Mouse (Mus musculus) MEL (cell line): ENCODE results near the gene Elob. TPM values are rescaled to one million over a fixed set of nuclear protein-coding genes. Genes with fewer than 3 reads are reported as not detected.
A peak's percentile ranks its signal among the peaks of the same experiment; 100 is the strongest.

ENCODE experiments used
- DNase-seq: peaks from one replicate; pipeline ENCODE4 v3.0.0; 2011; ENCODE audit warnings: low read depth, low spot score
- H3K27ac ChIP-seq: 2 replicates; pipeline ENCODE4 v1.5.1; 2012; ENCODE audit warnings: low read depth, mild to moderate bottlenecking, control low read depth, low read length, moderate library complexity; ENCODE audit not compliant: control insufficient read depth
- H3K27me3 ChIP-seq, 2 experiments: fragments of 150-350 bp in 1 of 2; sonication (generic) in 1 of 2; 2 replicates each; pipeline ENCODE4 v1.6.1; 2012; ENCODE audit warnings: low read length in 2 of 2, mild to moderate bottlenecking in 2 of 2, improper control_type of control experiment in 1 of 2, moderate library complexity in 1 of 2; ENCODE audit not compliant: insufficient read depth in 2 of 2, control insufficient read depth in 1 of 2
- H3K36me3 ChIP-seq, 2 experiments: 2 replicates each; pipeline ENCODE4 v1.6.1; 2012 to 2014; ENCODE audit warnings: low read length in 2 of 2, improper control_type of control experiment in 1 of 2, inconsistent platforms in 1 of 2, mild to moderate bottlenecking in 1 of 2; ENCODE audit not compliant: insufficient read depth in 2 of 2, control insufficient read depth in 1 of 2
- H3K4me1 ChIP-seq, 2 experiments: fragments of 150-350 bp in 1 of 2; sonication (generic) in 1 of 2; 2 replicates each; pipeline ENCODE4 v1.6.1; 2012; ENCODE audit warnings: low read length in 2 of 2, improper control_type of control experiment in 1 of 2, mild to moderate bottlenecking in 1 of 2; ENCODE audit not compliant: insufficient read depth in 2 of 2, control insufficient read depth in 1 of 2
- H3K4me3 ChIP-seq, 2 experiments: fragments of 150-350 bp in 1 of 2; sonication (generic) in 1 of 2; 2 replicates each; pipeline ENCODE4 v1.5.1; 2012; ENCODE audit warnings: low read depth in 2 of 2, low read length in 2 of 2, mild to moderate bottlenecking in 2 of 2, moderate library complexity in 2 of 2, control low read depth in 1 of 2, improper control_type of control experiment in 1 of 2; ENCODE audit not compliant: control insufficient read depth in 1 of 2, insufficient read depth in 1 of 2
- H3K79me2 ChIP-seq: 2 replicates; pipeline ENCODE4 v1.6.1; 2012; ENCODE audit warnings: mild to moderate bottlenecking, low read length, moderate library complexity; ENCODE audit not compliant: control insufficient read depth, poor library complexity, insufficient read depth
- H3K9ac ChIP-seq: 2 replicates; pipeline ENCODE4 v1.6.1; 2012; ENCODE audit warnings: low read depth, mild to moderate bottlenecking, control low read depth, low read length, moderate library complexity; ENCODE audit not compliant: control insufficient read depth, poor library complexity, severe bottlenecking
- H3K9me3 ChIP-seq: fragments of 150-350 bp; sonication (generic); replicated peaks from 2 replicates; pipeline ENCODE4 v1.6.1; 2012; ENCODE audit warnings: mild to moderate bottlenecking, low read length, improper control_type of control experiment, moderate library complexity; ENCODE audit not compliant: insufficient read depth
- ELF1 ChIP-seq: IDR thresholded peaks from 2 replicates; pipeline ENCODE4 v1.6.1; 2014; ENCODE audit warnings: low read depth, mild to moderate bottlenecking, inconsistent platforms, low read length, improper control_type of control experiment, moderate library complexity
- HCFC1 ChIP-seq: IDR thresholded peaks from 2 replicates; pipeline ENCODE4 v1.6.1; 2012; ENCODE audit warnings: low read depth, mild to moderate bottlenecking, inconsistent platforms, low read length, improper control_type of control experiment, moderate library complexity
- KAT2A ChIP-seq: conservative IDR thresholded peaks from 2 replicates; pipeline ENCODE4 v1.6.1; 2012; ENCODE audit warnings: low read depth, low read length, improper control_type of control experiment, inconsistent platforms
- MAX ChIP-seq: IDR thresholded peaks from 2 replicates; pipeline ENCODE4 v1.6.1; 2011; ENCODE audit warnings: low read length, improper control_type of control experiment
- MXI1 ChIP-seq: IDR thresholded peaks from 2 replicates; pipeline ENCODE4 v1.6.1; 2011; ENCODE audit warnings: mild to moderate bottlenecking, low read depth, low read length, improper control_type of control experiment
- MYB ChIP-seq: IDR thresholded peaks from 2 replicates; pipeline ENCODE4 v1.6.1; 2011; ENCODE audit warnings: mild to moderate bottlenecking, low read depth, low read length, improper control_type of control experiment
- NELFE ChIP-seq: IDR thresholded peaks from 2 replicates; pipeline ENCODE4 v1.6.1; 2011; ENCODE audit warnings: low read depth, low read length, improper control_type of control experiment
- POLR2A ChIP-seq, 2 experiments: IDR thresholded peaks; 2 replicates each; pipeline ENCODE4 v1.6.1; 2011 to 2012; ENCODE audit warnings: low read length in 2 of 2, mild to moderate bottlenecking in 2 of 2, control low read depth in 1 of 2, improper control_type of control experiment in 1 of 2, low read depth in 1 of 2, moderate library complexity in 1 of 2; ENCODE audit not compliant: control insufficient read depth in 1 of 2, insufficient read depth in 1 of 2, poor library complexity in 1 of 2
- POLR2AphosphoS2 ChIP-seq: IDR thresholded peaks from 2 replicates; pipeline ENCODE4 v1.6.1; 2011; ENCODE audit warnings: low read length, improper control_type of control experiment
- RAD21 ChIP-seq: IDR thresholded peaks from 2 replicates; pipeline ENCODE4 v1.6.1; 2011; ENCODE audit warnings: mild to moderate bottlenecking, low read depth, low read length, improper control_type of control experiment
- RCOR1 ChIP-seq: IDR thresholded peaks from 2 replicates; pipeline ENCODE4 v1.6.1; 2012; ENCODE audit warnings: low read depth, mild to moderate bottlenecking, inconsistent platforms, low read length, improper control_type of control experiment
- SIN3A ChIP-seq: IDR thresholded peaks from 2 replicates; pipeline ENCODE4 v1.6.1; 2012; ENCODE audit warnings: low read length, improper control_type of control experiment, inconsistent platforms
- SMC3 ChIP-seq: IDR thresholded peaks from 2 replicates; pipeline ENCODE4 v1.6.1; 2011; ENCODE audit warnings: low read depth, low read length, improper control_type of control experiment
- TAL1 ChIP-seq: IDR thresholded peaks from 2 replicates; pipeline ENCODE4 v1.6.1; 2012; ENCODE audit warnings: mild to moderate bottlenecking, inconsistent platforms, low read length, moderate library complexity, mixed read lengths
- TBP ChIP-seq: IDR thresholded peaks from 2 replicates; pipeline ENCODE4 v1.8.0; 2011; ENCODE audit warnings: low read depth, low read length, improper control_type of control experiment
- TCF12 ChIP-seq: IDR thresholded peaks from 2 replicates; pipeline ENCODE4 v1.6.1; 2014; ENCODE audit warnings: low read depth, mild to moderate bottlenecking, inconsistent platforms, low read length, improper control_type of control experiment, moderate library complexity
- ZMIZ1 ChIP-seq: IDR thresholded peaks from 2 replicates; pipeline ENCODE4 v1.6.1; 2012; ENCODE audit warnings: low read depth, mild to moderate bottlenecking, inconsistent platforms, low read length, improper control_type of control experiment, moderate library complexity
- ZNF384 ChIP-seq: IDR thresholded peaks from 2 replicates; pipeline ENCODE4 v1.6.1; 2012; ENCODE audit warnings: low read depth, mild to moderate bottlenecking, inconsistent platforms, low read length, improper control_type of control experiment
- polyA plus RNA-seq, 2 experiments: library from polyadenylated mRNA; stranded (reverse) in 1 of 2; unstranded in 1 of 2; fragments of >175 nt in 1 of 2; fragments of >200 nt in 1 of 2; gene quantifications; 2 replicates each; pipeline versions ENCODE4 v1.2.1 to v1.2.4; 2012; ENCODE audit warnings: low replicate concordance in 2 of 2, low read depth in 1 of 2; ENCODE audit not compliant: insufficient read length in 2 of 2, insufficient read depth in 1 of 2, missing spikeins in 1 of 2
- total RNA-seq: library from RNA; depleted of rRNA; stranded (reverse); fragments of 300-350 nt; gene quantifications from 2 replicates; pipeline ENCODE4 v1.2.3, GENCODE M21; 2012

Gene Elob
- total and polyA plus RNA-seq, 3 experiments, result 453 to 609 TPM; not detected in 1

- no peak overlapping the region for H3K4me3 ChIP-seq
- DNase-seq, result peak; percentile 24
- H3K27me3 ChIP-seq, result no peaks in the 10 kb centered on the region
Observed at GRCm38 (mm10) chr17:23831201-23831600, 2.3 kb upstream of the Elob start.

DNA sequence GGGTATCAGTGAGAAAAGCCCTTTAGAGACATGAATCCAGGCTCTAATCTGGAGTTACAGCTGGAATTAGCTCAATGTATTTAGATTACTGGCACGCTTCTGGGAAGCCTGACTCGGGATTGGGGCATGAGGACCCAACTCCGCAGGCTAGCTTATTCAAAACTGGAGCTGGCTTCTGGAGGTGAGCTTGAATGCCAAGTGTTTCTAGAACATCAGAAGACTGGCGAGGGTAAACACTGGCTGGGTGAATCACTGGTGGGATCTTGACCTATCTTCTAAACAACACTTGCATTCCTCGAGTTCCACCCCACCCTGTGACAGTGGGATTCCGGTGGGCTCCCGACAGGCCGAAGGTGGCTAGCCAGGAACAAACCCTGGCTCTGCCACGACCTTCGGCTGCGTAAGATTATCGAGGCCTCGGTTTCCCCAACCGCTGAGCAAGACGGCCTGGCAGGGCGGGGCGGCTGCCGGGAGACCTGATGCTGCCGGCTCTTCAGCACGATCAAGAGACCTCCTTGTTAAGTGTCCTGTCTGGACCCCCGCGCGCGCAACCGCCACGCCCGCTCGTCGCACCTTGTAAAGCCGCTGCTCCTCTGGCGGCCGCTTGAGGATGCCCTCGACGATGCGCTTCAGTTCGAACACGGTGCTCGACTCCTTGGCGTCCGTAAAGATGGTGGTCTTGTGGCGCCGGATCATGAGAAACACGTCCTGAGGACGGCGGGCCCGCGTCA is 500 bp downstream of the Elob start:
- peak; percentile 70 for DNase-seq
- H3K79me2 ChIP-seq, result peaks cover 17% of the 10 kb centered on the region
- H3K9me3 ChIP-seq, result no peaks in the 10 kb centered on the region
- no peaks in the 10 kb centered on the region for H3K27me3 ChIP-seq
- 0 out of 2 replicates have a peak, but pooled peaks have one; percentile 17 for TF ChIP-seq TBP
- no peak for TF ChIP-seq ELF1
- TF ChIP-seq SMC3, result no peak
- no peak for TF ChIP-seq RCOR1
- TF ChIP-seq SIN3A, result 0 out of 2 replicates have a peak, but pooled peaks have one; percentile 0
- no peak; the same call in 1 of the 2 replicates for TF ChIP-seq KAT2A
- TF ChIP-seq TCF12, result no peak
- no peak for TF ChIP-seq MXI1
- peak in 1 of 2 experiments; percentile 42; a peak in 2 of 4 replicates for TF ChIP-seq POLR2A (IDR thresholded peaks at IDR 0.05; ENCODE audit: control insufficient read depth in 1 of 2, insufficient read depth in 1 of 2, low read depth in 1 of 2, low read length in 2 of 2, poor library complexity in 1 of 2)
- TF ChIP-seq HCFC1, result no peak
- TF ChIP-seq RAD21, result no peak
- TF ChIP-seq NELFE, result peak; percentile 10; the same call in 1 of the 2 replicates
- H3K27ac ChIP-seq, result peak overlapping the region; percentile 64
- peaks cover 7 to 21% of the 10 kb centered on the region in 2 experiments; a peak in 3 of 4 replicates for H3K36me3 ChIP-seq
- peak overlapping the region; percentile 92 to 98 for H3K4me3 ChIP-seq
- peaks cover 5 to 18% of the 10 kb centered on the region in 2 experiments; a peak in 3 of 4 replicates for H3K4me1 ChIP-seq
- peak overlapping the region; percentile 77 for H3K9ac ChIP-seq

More at GRCm38 (mm10) chr17:23831201-23831600, 2.3 kb upstream of the Elob start:
- peaks cover 3 to 19% of the 10 kb centered on the region in 2 experiments; a peak in 3 of 4 replicates for H3K36me3 ChIP-seq
- no peak overlapping the region for H3K27ac ChIP-seq
- H3K9ac ChIP-seq, result no peak overlapping the region
- TF ChIP-seq TCF12, result no peak
- TF ChIP-seq ZNF384, result peak; percentile 91
- TF ChIP-seq RCOR1, result no peak
- TF ChIP-seq SIN3A, result no peak
- H3K79me2 ChIP-seq, result peaks cover 17% of the 10 kb centered on the region
- H3K9me3 ChIP-seq, result no peaks in the 10 kb centered on the region
- peaks cover 5 to 18% of the 10 kb centered on the region in 2 experiments; a peak in 3 of 4 replicates for H3K4me1 ChIP-seq

DNA sequence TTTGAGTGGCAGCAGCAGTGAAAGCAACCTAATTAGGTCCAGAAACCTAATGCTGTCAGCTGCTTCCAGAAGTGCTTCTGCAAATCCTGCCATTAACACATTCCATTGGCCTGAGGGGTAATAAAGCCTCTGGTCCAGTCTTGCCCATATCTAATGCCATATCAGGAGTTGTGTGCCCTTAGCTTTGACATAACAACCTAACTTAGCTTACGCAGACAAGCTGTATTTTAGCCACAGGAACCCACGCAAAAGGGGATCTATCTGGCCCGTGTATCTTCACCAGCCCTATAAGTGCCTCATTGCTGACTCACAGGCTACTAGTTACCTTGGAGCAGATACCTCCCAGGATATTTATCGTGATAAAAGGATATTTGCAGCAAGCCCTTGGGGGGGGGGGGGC is 3.3 kb downstream of the Elob start:
- peak; percentile 36 for DNase-seq
- H3K9me3 ChIP-seq, result no peaks in the 10 kb centered on the region
- TF ChIP-seq TAL1, result no peak
- peak; percentile 66; the same call in 1 of the 2 replicates for TF ChIP-seq POLR2AphosphoS2
- TF ChIP-seq MYB, result 0 out of 2 replicates have a peak, but pooled peaks have one; percentile 7
- peak; percentile 51; the same call in 1 of the 2 replicates for TF ChIP-seq ZMIZ1
- no peak for TF ChIP-seq MAX
- no peaks in the 10 kb centered on the region for H3K27me3 ChIP-seq
- H3K4me1 ChIP-seq, result peaks cover 5 to 10% of the 10 kb centered on the region in 2 experiments; a peak in 3 of 4 replicates
- H3K4me3 ChIP-seq, result no peak overlapping the region
- peaks cover 17% of the 10 kb centered on the region for H3K79me2 ChIP-seq
- no peak overlapping the region for H3K9ac ChIP-seq
- H3K27ac ChIP-seq, result no peak overlapping the region
- H3K36me3 ChIP-seq, result peaks cover 7 to 18% of the 10 kb centered on the region in 2 experiments; a peak in 3 of 4 replicates
